Mouse (Mus musculus) CH12.LX (cell line): ENCODE results near the gene Hipk1. TPM values are rescaled to one million over a fixed set of nuclear protein-coding genes. Genes with fewer than 3 reads are reported as not detected.

Source experiments
- DNase-seq: peaks from one replicate; pipeline ENCODE4 v3.0.0-alpha.2; 2013; ENCODE audit errors: extremely low read depth
- H3K27ac ChIP-seq: 2 replicates; pipeline ENCODE4 v1.5.1; 2012; ENCODE audit warnings: low read depth, mild to moderate bottlenecking, control low read depth, moderate library complexity; ENCODE audit not compliant: insufficient read depth
- H3K27me3 ChIP-seq: replicated peaks from 2 replicates; pipeline ENCODE3; 2012; ENCODE audit warnings: inconsistent platforms
- H3K36me3 ChIP-seq, 2 experiments: replicated peaks in 1 of 2; 2 replicates each; pipeline versions ENCODE3 to v1.6.1; 2012; ENCODE audit warnings: inconsistent platforms in 1 of 2, low read length in 1 of 2, mild to moderate bottlenecking in 1 of 2, mixed read lengths in 1 of 2, moderate library complexity in 1 of 2; ENCODE audit not compliant: control insufficient read depth in 1 of 2, insufficient read depth in 1 of 2
- H3K4me1 ChIP-seq, 2 experiments: 2 replicates each; pipeline ENCODE4 v1.6.1; 2012; ENCODE audit warnings: inconsistent platforms in 1 of 2, moderate library complexity in 1 of 2; ENCODE audit not compliant: insufficient read depth in 2 of 2, control insufficient read depth in 1 of 2
- H3K4me2 ChIP-seq: 2 replicates; pipeline ENCODE4 v1.6.1; 2012; ENCODE audit warnings: low read depth, mild to moderate bottlenecking, control low read depth; ENCODE audit not compliant: poor library complexity, insufficient read depth, severe bottlenecking
- H3K4me3 ChIP-seq, 3 experiments: fragments of 150-350 bp in 1 of 3; sonication (generic) in 1 of 3; replicated peaks in 1 of 3; 2 replicates each; pipeline versions ENCODE3 to v1.5.1; 2011 to 2012; ENCODE audit warnings: low read depth in 2 of 3, low read length in 2 of 3, mild to moderate bottlenecking in 2 of 3, moderate library complexity in 2 of 3, control low read depth in 1 of 3, improper control_type of control experiment in 1 of 3, inconsistent platforms in 1 of 3, mixed read lengths in 1 of 3; ENCODE audit not compliant: poor library complexity in 1 of 3
- H3K79me2 ChIP-seq: replicated peaks from 2 replicates; pipeline ENCODE4 v1.6.1; 2012; ENCODE audit warnings: mild to moderate bottlenecking, moderate library complexity; ENCODE audit not compliant: control insufficient read depth, poor library complexity, insufficient read depth, severe bottlenecking; ENCODE audit errors: extremely low read depth
- H3K9ac ChIP-seq: 2 replicates; pipeline ENCODE4 v1.6.1; 2012; ENCODE audit warnings: low read depth, mild to moderate bottlenecking, control low read depth, moderate library complexity; ENCODE audit not compliant: insufficient read depth
- H3K9me3 ChIP-seq: replicated peaks from 2 replicates; pipeline ENCODE3; 2012; ENCODE audit warnings: low read length, inconsistent platforms, mixed read lengths
- CHD1 ChIP-seq: IDR thresholded peaks from 2 replicates; pipeline ENCODE4 v1.6.1; 2012; ENCODE audit warnings: low read depth, low read length, improper control_type of control experiment, inconsistent platforms
- CHD2 ChIP-seq: IDR thresholded peaks from 2 replicates; pipeline ENCODE4 v1.6.1; 2011; ENCODE audit warnings: low read length, improper control_type of control experiment
- CTCF ChIP-seq, 2 experiments: IDR thresholded peaks in 1 of 2; conservative IDR thresholded peaks in 1 of 2; 2 replicates each; pipeline ENCODE4 v1.5.1; 2011 to 2012; ENCODE audit warnings: low read depth in 2 of 2, low read length in 2 of 2, improper control_type of control experiment in 1 of 2, inconsistent platforms in 1 of 2, mild to moderate bottlenecking in 1 of 2, moderate library complexity in 1 of 2
- EP300 ChIP-seq: IDR thresholded peaks from 2 replicates; pipeline ENCODE4 v1.6.1; 2011; ENCODE audit warnings: low read length, improper control_type of control experiment
- ETS1 ChIP-seq: conservative IDR thresholded peaks from 2 replicates; pipeline ENCODE4 v1.6.1; 2012; ENCODE audit warnings: low read depth, mild to moderate bottlenecking, inconsistent platforms, low read length, improper control_type of control experiment, moderate library complexity
- GABPA ChIP-seq: IDR thresholded peaks from 2 replicates; pipeline ENCODE4 v1.6.1; 2012; ENCODE audit warnings: low read depth, low read length, improper control_type of control experiment, inconsistent platforms; ENCODE audit not compliant: insufficient replicate concordance
- IRF4 ChIP-seq: IDR thresholded peaks from 2 replicates; pipeline ENCODE4 v1.6.1; 2014; ENCODE audit warnings: low read depth, mild to moderate bottlenecking, inconsistent platforms, low read length, improper control_type of control experiment
- MAX ChIP-seq: IDR thresholded peaks from 2 replicates; pipeline ENCODE4 v1.6.1; 2011; ENCODE audit warnings: low read length, improper control_type of control experiment
- MEF2A ChIP-seq: IDR thresholded peaks from 2 replicates; pipeline ENCODE4 v1.6.1; 2014; ENCODE audit warnings: low read depth, mild to moderate bottlenecking, inconsistent platforms, low read length, improper control_type of control experiment, borderline replicate concordance
- MXI1 ChIP-seq: IDR thresholded peaks from 2 replicates; pipeline ENCODE4 v1.6.1; 2011; ENCODE audit warnings: mild to moderate bottlenecking, low read depth, low read length, improper control_type of control experiment
- NRF1 ChIP-seq: IDR thresholded peaks from 2 replicates; pipeline ENCODE4 v1.6.1; 2014; ENCODE audit warnings: low read depth, mild to moderate bottlenecking, inconsistent platforms, low read length, improper control_type of control experiment, moderate library complexity
- PAX5 ChIP-seq: IDR thresholded peaks from 2 replicates; pipeline ENCODE4 v1.6.1; 2012; ENCODE audit warnings: low read length, inconsistent platforms, mixed read lengths
- POLR2AphosphoS2 ChIP-seq: IDR thresholded peaks from 2 replicates; pipeline ENCODE4 v1.6.1; 2011; ENCODE audit warnings: low read depth, low read length, improper control_type of control experiment
- RAD21 ChIP-seq: IDR thresholded peaks from 2 replicates; pipeline ENCODE4 v1.6.1; 2011; ENCODE audit warnings: low read depth, mild to moderate bottlenecking, low read length, improper control_type of control experiment, moderate library complexity
- SIN3A ChIP-seq: IDR thresholded peaks from 2 replicates; pipeline ENCODE4 v1.6.1; 2012; ENCODE audit warnings: low read length, improper control_type of control experiment, inconsistent platforms
- ZNF384 ChIP-seq: IDR thresholded peaks from 2 replicates; pipeline ENCODE4 v1.6.1; 2012; ENCODE audit warnings: low read depth, low read length, improper control_type of control experiment, inconsistent platforms
- dilution Hi-C: fragments of 300-500 bp; cut with MboI; formaldehyde crosslinking; loops from 2 replicates; pipeline ENCODE4 v1.14.3; 2020; ENCODE audit warnings: low sequenced_read_pairs; ENCODE audit not compliant: extremely low pct_unique_long_range_greater_than_20kb, extremely low pct_ligation_motif_present
- in situ Hi-C: fragments of 300-500 bp; cut with MboI; formaldehyde crosslinking; loops from 3 replicates; pipeline ENCODE4 v1.14.3; 2019; ENCODE audit warnings: low sequenced_read_pairs, low pct_ligation_motif_present, low pct_unique_long_range_greater_than_20kb, mixed read lengths
- polyA plus RNA-seq: library from polyadenylated mRNA; unstranded; fragments of >175 nt; gene quantifications from 2 replicates; pipeline ENCODE4 v1.2.1, GENCODE M21; 2012; ENCODE audit warnings: low read depth; ENCODE audit not compliant: insufficient read length
- total RNA-seq, 2 experiments: library from RNA; depleted of rRNA; stranded (reverse); fragments of 300-350 nt in 1 of 2; fragments of >200 nt in 1 of 2; gene quantifications; 2 replicates each; pipeline ENCODE4 v1.2.3; 2012 to 2014

The Hipk1 gene
- total and polyA plus RNA-seq, 3 experiments, result 26.2 to 35.9 (median 32.7) TPM

- dilution Hi-C loops, result no loop called here
- Histone ChIP-seq H3K4me1 (peaks cover 11 to 59% of the 10 kb centered on the region in 2 experiments; a peak in 3 of 4 replicates), H3K9ac (peak overlapping the region; percentile 83)
- TF ChIP-seq SIN3A (peak; percentile 15; the same call in 1 of the 2 replicates), POLR2AphosphoS2 (no peak), MXI1 (0 out of 2 replicates have a peak, but pooled peaks have one; percentile 7), GABPA (no peak), PAX5 (no peak)
- TF ChIP-seq, all 38 proteins: peak for 2
- Histone ChIP-seq H3K4me2 (peak overlapping the region; percentile 82), H3K4me3 (peak overlapping the region; percentile 89 to 98 (median 93)), H3K36me3 (peaks cover 0 to 3% of the 10 kb centered on the region in 2 experiments), H3K27ac (peak overlapping the region; percentile 83), H3K27me3 (no peaks in the 10 kb centered on the region), H3K9me3 (no peaks in the 10 kb centered on the region), H3K79me2 (peaks cover 59% of the 10 kb centered on the region)
- DNase-seq, result no peak
- in situ Hi-C loops, result loop anchor here (5.0 kb wide), 1 partner anchor 38 kb away; no protein-coding TSS in a partner anchor
Observed at GRCm38 (mm10) chr3:103789891-103790345, 1.4 kb downstream of the Hipk1 start.

GRCm38 (mm10) chr3:103789096-103789495, 2.3 kb downstream of the Hipk1 start:
- peaks cover 0 to 3% of the 10 kb centered on the region in 2 experiments for H3K36me3 ChIP-seq
- H3K4me2 ChIP-seq, result peak overlapping the region; percentile 82
- H3K79me2 ChIP-seq, result peaks cover 67% of the 10 kb centered on the region
- TF ChIP-seq RAD21 (no peak), SIN3A (0 out of 2 replicates have a peak, but pooled peaks have one; percentile 5), MXI1 (no peak)
- no peaks in the 10 kb centered on the region for H3K9me3 ChIP-seq
- H3K27ac ChIP-seq, result peak overlapping the region; percentile 52; the same call in 1 of the 2 replicates
- H3K4me3 ChIP-seq, result peak overlapping the region; percentile 89 to 98 (median 93)
- in situ Hi-C loops (loop anchor here (5.0 kb wide), 1 partner anchor 37 kb away; no protein-coding TSS in a partner anchor), dilution Hi-C loops (no loop called here)
- H3K9ac ChIP-seq, result peak overlapping the region; percentile 83
- no peak for DNase-seq
- H3K27me3 ChIP-seq, result no peaks in the 10 kb centered on the region
- peaks cover 11 to 66% of the 10 kb centered on the region in 2 experiments; a peak in 3 of 4 replicates for H3K4me1 ChIP-seq

DNA sequence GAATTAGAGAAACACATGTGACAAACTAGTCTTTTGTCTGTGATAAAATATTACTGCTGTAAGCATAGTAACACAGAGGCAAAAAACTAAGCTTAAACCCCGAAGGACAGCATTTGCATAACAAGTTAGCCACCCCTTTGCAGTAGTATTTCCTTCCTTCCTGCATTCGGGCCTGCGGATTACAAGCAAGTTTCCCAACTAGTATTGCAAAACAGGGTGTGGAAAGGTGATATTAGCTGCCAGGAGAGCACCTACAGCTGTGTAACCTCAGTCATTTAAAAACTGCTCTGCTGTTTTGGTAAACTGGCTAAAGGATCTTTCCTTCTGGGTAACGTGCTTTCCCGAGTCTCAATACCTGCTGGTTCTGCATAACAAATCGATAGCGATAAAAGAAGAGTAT, 4.1 kb downstream of the Hipk1 start:
- Histone ChIP-seq H3K9ac (no peak overlapping the region), H3K79me2 (peaks cover 85% of the 10 kb centered on the region), H3K4me3 (no peak overlapping the region), H3K27me3 (no peaks in the 10 kb centered on the region), H3K4me1 (peaks cover 9 to 68% of the 10 kb centered on the region in 2 experiments), H3K27ac (peak overlapping the region; percentile 43), H3K36me3 (peaks cover 0 to 3% of the 10 kb centered on the region in 2 experiments), H3K4me2 (peak overlapping the region; percentile 68; the same call in 1 of the 2 replicates), H3K9me3 (no peaks in the 10 kb centered on the region)
- dilution Hi-C loops (no loop called here), in situ Hi-C loops (loop anchor here (5.0 kb wide), 1 partner anchor 35 kb away; no protein-coding TSS in a partner anchor)
- TF ChIP-seq ZNF384 (no peak), NRF1 (no peak), RAD21 (no peak), CHD1 (no peak), CTCF (conservative IDR thresholded peaks at IDR 0.05 in 1 of 2, IDR thresholded peaks at IDR 0.05 in 1 of 2; ENCODE audit: low read depth in 2 of 2, low read length in 2 of 2) (no peak), PAX5 (no peak), ETS1 (0 out of 2 replicates have a peak, but pooled peaks have one; percentile 10), CHD2 (no peak), MEF2A (no peak), MAX (no peak), EP300 (peak; percentile 55; the same call in 1 of the 2 replicates), IRF4 (no peak)
- DNase-seq, result no peak
